Mouse (Mus musculus) G1E (cell line): ENCODE measurements around the gene Clptm1.

Experiments
- CTCF ChIP-seq: IDR thresholded peaks from 2 replicates; pipeline ENCODE4 v1.5.1; 2012; ENCODE audit warnings: low read depth, low read length, inconsistent platforms, mixed read lengths
- GATA1 ChIP-seq: IDR thresholded peaks from 2 replicates; pipeline ENCODE4 v1.6.1; 2012; ENCODE audit warnings: borderline replicate concordance, low read length, inconsistent platforms, mixed read lengths
- GATA2 ChIP-seq: IDR thresholded peaks from 2 replicates; pipeline ENCODE4 v1.6.1; 2012; ENCODE audit warnings: low read depth, low read length, inconsistent platforms, borderline replicate concordance
- POLR2AphosphoS5 ChIP-seq: IDR thresholded peaks from 2 replicates; pipeline ENCODE4 v1.6.1; 2012; ENCODE audit warnings: low read depth, low read length, inconsistent platforms; ENCODE audit not compliant: insufficient replicate concordance
- TAL1 ChIP-seq: conservative IDR thresholded peaks from 2 replicates; pipeline ENCODE4 v1.6.1; 2012; ENCODE audit warnings: low read depth, low read length, inconsistent platforms, mixed read lengths

DNA sequence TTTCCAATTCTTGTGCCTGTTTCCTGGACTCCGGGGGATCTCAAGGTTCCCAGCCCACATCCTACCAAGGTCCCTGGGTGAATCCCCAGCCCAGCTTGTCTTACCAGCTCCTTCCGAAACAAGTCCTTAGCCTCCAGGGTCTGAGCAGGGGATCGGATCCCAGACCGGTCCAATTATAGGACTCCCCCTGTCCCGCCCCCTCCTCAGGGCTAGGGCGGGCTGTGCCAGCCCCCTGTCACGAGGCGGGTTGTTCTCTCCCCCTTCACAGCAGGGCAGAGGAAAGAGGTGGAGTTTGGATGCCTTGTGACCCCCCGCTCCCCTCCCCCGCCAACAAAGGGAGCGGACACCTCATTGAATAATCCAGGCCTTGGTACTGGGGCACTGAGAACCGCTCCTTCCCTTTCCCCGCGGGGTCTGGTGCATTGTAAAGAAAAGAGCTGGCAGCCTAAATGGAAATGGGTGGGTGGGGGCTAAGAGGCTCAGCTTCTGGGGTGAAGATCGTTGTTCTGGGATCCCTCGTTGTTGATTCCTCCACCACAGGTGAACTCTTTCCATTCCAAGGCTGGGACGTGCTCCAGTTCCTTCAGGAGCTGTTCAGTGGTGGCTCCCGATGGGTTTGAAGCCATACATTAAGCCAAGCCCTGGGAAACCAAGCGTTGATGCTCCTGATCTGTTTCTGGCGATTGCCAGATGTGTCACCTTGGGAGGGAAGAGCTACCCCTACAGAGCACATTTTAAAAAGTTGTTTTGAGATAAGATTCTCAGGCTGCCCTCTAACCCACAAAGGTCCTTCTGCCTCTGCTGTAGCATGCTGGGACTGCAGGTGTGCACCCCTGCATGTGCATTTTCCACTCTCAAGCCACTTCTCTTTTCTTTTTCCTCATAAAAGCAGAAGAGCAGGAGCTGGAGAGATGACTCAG is 34.3 kb upstream of the Clptm1 start, which contains the start of gene Apoe:
- TF ChIP-seq GATA1 (no peak), CTCF (no peak), POLR2AphosphoS5 (no peak), GATA2 (no peak), TAL1 (no peak)
